Mouse (Mus musculus): ENCODE measurements around the gene Itga10. TPM values are rescaled to one million over a fixed set of nuclear protein-coding genes. Genes with fewer than 3 reads are reported as not detected.
"Not testable (repeated sequence)": the region's sequence is repeated elsewhere in the genome, so short reads cannot be mapped to it uniquely, and the experiment has no call there.

The Itga10 gene
- polyA plus RNA-seq, 1 experiment from 2014 or later, result 1.3 TPM

DNA sequence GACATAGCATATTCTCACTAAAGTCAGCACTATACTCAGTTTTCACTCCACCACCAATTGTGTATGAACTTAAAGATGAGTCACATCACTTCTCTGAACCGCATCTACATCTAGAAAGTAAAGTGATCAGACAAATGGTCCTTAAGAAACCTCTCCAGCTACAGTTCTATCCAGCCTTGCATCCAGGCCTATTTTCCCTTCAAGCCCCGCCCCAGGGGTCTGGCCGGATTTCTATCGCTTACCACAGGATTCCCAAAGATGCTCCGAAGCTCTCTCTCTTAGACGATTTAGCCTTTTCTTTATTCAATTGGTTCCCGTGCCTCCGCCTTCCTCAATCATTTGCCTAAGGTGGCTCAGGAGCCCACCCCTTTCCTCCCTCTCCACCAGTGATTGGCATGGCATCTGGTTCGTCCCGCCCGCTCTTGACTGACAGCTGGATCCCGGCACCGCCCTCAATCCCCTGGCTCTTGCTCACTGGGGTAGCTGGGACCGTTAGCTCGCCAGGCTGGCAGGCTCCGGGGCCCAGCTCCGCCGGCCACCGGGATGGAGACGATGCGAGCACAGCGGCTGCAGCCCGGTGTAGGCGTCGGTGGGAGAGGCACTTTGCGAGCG is 44.6 kb upstream of the Itga10 start, which contains the start of gene Lix1l:
Gene Lix1l (plus strand): TSS at position 511 of the 612 bp plus-strand sequence.
- peaks cover 19% of the 10 kb centered on the region for H3K4me1 ChIP-seq (replicated peaks; ENCODE audit: control insufficient read depth, insufficient read depth, low read length)
- H3K4me2 ChIP-seq (replicated peaks; ENCODE audit: low read depth, low read length), result peak within 1 kb of the TSS; percentile 61
- DNase-seq (ENCODE audit: low spot score), result peak; percentile 94
- peak within 1 kb of the TSS; percentile 97 for H3K27ac ChIP-seq (ENCODE audit: low read depth, low read length)
- H3K9me3 ChIP-seq (ENCODE audit: control insufficient read depth, low read length), result no peaks in the 10 kb centered on the region
- H3K4me3 ChIP-seq (ENCODE audit: low read depth, low read length), result peak within 1 kb of the TSS; percentile 87
- no peaks in the 10 kb centered on the region for H3K36me3 ChIP-seq (ENCODE audit: control insufficient read depth, insufficient read depth, low read length)
- ATAC-seq (ENCODE audit: low FRiP score), result peak; percentile 93
- WGBS, result 2% methylated on average over 25 of the region's 27 CpGs
- peak within 1 kb of the TSS; percentile 78 for H3K9ac ChIP-seq (ENCODE audit: low read depth, low read length)
- H3K27me3 ChIP-seq (ENCODE audit: control insufficient read depth, insufficient read depth, low read length), result peaks cover 14% of the 10 kb centered on the region; the same call in 1 of the 2 replicates

DNA sequence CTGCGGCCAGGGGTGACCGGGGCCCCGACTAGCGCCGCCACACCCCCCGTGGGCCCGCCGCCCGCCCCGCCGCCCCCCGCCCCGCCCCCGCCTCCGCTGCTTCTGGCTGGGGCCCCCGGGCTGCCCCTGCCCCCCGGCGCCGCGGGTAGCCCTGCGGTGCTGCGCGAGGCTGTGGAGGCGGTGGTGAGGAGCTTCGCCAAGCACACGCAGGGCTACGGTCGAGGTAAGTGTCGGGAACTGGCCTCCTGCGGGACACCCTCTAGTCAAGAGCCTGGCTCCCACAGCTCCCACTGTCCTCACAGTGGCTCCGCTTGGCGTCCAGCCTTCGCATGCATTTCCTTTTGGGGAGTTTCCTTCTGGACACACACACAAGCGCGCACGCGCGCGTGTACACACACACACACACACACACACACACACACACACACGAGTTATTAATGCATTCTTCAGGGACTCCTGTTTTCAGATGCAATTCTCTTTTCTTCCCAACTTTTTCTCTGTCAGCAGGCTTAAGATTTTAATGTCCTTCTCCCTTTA is 44.1 kb upstream of the Itga10 start:
- H3K27me3 ChIP-seq (ENCODE audit: control insufficient read depth, insufficient read depth, low read length), result peaks cover 9% of the 10 kb centered on the region; the same call in 1 of the 2 replicates
- DNase-seq (ENCODE audit: low spot score) (peak; percentile 74), ATAC-seq (ENCODE audit: low FRiP score) (peak; percentile 66)
- peak overlapping the region; percentile 61 for H3K4me2 ChIP-seq (replicated peaks; ENCODE audit: low read depth, low read length)
- peaks cover 18% of the 10 kb centered on the region for H3K4me1 ChIP-seq (replicated peaks; ENCODE audit: control insufficient read depth, insufficient read depth, low read length)
- H3K4me3 ChIP-seq (ENCODE audit: low read depth, low read length), result peak overlapping the region; percentile 87
- no peaks in the 10 kb centered on the region for H3K36me3 ChIP-seq (ENCODE audit: control insufficient read depth, insufficient read depth, low read length)
- no peaks in the 10 kb centered on the region for H3K9me3 ChIP-seq (ENCODE audit: control insufficient read depth, low read length)
- H3K27ac ChIP-seq (ENCODE audit: low read depth, low read length), result peak overlapping the region; percentile 97
- H3K9ac ChIP-seq (ENCODE audit: low read depth, low read length), result peak overlapping the region; percentile 78
- WGBS, result under 1% methylated on average over 28 of the region's 40 CpGs

DNA sequence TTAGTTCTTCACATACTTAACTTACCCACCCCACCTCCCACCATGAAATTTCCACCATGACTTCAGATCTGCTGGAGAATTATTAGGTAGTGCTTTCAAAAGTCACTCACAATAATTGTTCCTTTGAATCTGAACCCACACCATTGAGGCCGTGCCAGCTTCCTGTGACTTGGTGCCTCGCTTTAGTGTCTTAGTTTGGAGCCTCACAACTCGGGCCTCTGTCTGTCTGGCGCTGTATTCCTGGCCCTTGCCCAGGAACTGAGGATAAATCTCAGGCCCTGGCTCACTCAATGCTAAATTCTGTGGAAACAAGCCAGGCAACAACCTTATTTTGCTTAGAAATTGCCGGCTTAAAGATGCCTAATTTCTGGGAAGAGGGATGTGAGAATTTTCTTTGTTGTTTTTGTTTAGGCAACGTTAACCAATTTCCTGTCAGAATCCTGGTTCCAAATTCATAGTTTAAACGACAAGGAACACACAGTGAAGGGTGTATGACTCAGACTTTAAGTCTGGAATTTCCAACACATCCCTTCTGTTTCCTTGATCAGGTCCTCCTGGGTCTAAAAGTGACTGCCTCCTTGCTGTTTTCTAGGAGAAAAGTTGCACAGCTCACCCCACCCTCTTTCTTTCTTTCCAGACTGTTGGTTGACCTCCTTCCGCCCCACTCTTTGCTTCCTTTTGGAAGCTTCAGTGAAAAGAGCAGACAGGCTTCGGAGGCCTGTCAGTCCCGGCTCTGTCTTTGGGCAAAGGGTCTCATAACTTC is 43.3 kb upstream of the Itga10 start:
- Histone ChIP-seq H3K9ac (ENCODE audit: low read depth, low read length) (peak overlapping the region; percentile 78), H3K36me3 (ENCODE audit: control insufficient read depth, insufficient read depth, low read length) (no peaks in the 10 kb centered on the region), H3K4me3 (ENCODE audit: low read depth, low read length) (peak overlapping the region; percentile 87), H3K4me2 (replicated peaks; ENCODE audit: low read depth, low read length) (peak overlapping the region; percentile 61), H3K4me1 (replicated peaks; ENCODE audit: control insufficient read depth, insufficient read depth, low read length) (peaks cover 10% of the 10 kb centered on the region), H3K9me3 (ENCODE audit: control insufficient read depth, low read length) (no peaks in the 10 kb centered on the region), H3K27me3 (ENCODE audit: control insufficient read depth, insufficient read depth, low read length) (peaks cover 2% of the 10 kb centered on the region; the same call in 1 of the 2 replicates), H3K27ac (ENCODE audit: low read depth, low read length) (peak overlapping the region; percentile 97)
- peak; percentile 24 for DNase-seq (ENCODE audit: low spot score)
- ATAC-seq (ENCODE audit: low FRiP score), result no peak
- 23% methylated on average over 10 of the region's 10 CpGs for WGBS

DNA sequence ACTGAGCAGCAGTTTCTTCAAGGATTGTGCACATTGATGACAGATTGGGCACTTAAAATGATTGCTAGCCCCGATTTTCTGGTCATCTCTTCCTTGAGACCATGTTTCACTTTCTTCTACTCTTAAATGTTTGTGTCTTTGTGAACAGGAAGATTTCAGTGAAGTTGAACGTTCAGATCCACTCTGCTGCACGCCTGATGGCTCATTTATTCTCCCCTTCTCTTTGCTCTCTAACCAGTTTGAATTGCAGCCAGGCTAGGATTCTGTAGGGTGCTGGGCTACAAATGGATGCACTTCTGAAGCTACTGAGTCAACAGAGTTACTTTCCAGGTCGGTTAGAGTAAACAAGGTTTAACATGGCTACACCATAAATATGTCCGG is 42.7 kb upstream of the Itga10 start:
- WGBS, result 48% methylated on average over 5 of the region's 5 CpGs
- peak overlapping the region; percentile 61 for H3K4me2 ChIP-seq (replicated peaks; ENCODE audit: low read depth, low read length)
- no peaks in the 10 kb centered on the region for H3K36me3 ChIP-seq (ENCODE audit: control insufficient read depth, insufficient read depth, low read length)
- no peak for DNase-seq (ENCODE audit: low spot score)
- H3K4me1 ChIP-seq (replicated peaks; ENCODE audit: control insufficient read depth, insufficient read depth, low read length), result peaks cover 4% of the 10 kb centered on the region
- H3K9ac ChIP-seq (ENCODE audit: low read depth, low read length), result peak overlapping the region; percentile 78
- H3K4me3 ChIP-seq (ENCODE audit: low read depth, low read length), result peak overlapping the region; percentile 87
- peak overlapping the region; percentile 97; the same call in 1 of the 2 replicates for H3K27ac ChIP-seq (ENCODE audit: low read depth, low read length)
- H3K27me3 ChIP-seq (ENCODE audit: control insufficient read depth, insufficient read depth, low read length), result peaks cover 2% of the 10 kb centered on the region; the same call in 1 of the 2 replicates
- H3K9me3 ChIP-seq (ENCODE audit: control insufficient read depth, low read length), result no peaks in the 10 kb centered on the region
- no peak for ATAC-seq (ENCODE audit: low FRiP score)

DNA sequence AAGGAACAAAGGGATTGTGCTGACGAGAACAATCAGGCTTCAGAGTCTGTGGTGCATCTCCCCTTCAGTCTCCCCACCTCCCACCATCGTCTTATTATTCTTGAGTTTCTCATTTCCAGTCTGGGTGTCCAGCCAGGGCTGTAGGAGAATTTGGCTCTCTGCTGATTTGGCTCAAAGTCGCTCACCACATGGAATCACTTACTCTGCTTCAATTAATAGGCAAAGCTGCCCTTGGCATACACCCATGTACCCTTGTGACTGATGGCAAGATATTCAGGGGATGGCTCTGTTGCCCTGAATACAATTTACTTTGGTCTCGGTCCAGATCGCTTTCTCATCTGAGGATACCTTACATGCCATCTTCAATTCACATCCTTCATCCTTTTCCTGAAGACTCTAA is 42.1 kb upstream of the Itga10 start:
- H3K36me3 ChIP-seq (ENCODE audit: control insufficient read depth, insufficient read depth, low read length), result no peaks in the 10 kb centered on the region
- H3K27me3 ChIP-seq (ENCODE audit: control insufficient read depth, insufficient read depth, low read length), result peaks cover 2% of the 10 kb centered on the region; the same call in 1 of the 2 replicates
- ATAC-seq (ENCODE audit: low FRiP score) (no peak), DNase-seq (ENCODE audit: low spot score) (no peak)
- peak overlapping the region; percentile 61 for H3K4me2 ChIP-seq (replicated peaks; ENCODE audit: low read depth, low read length)
- peak overlapping the region; percentile 78; the same call in 1 of the 2 replicates for H3K9ac ChIP-seq (ENCODE audit: low read depth, low read length)
- no peaks in the 10 kb centered on the region for H3K9me3 ChIP-seq (ENCODE audit: control insufficient read depth, low read length)
- H3K4me1 ChIP-seq (replicated peaks; ENCODE audit: control insufficient read depth, insufficient read depth, low read length), result peaks cover 3% of the 10 kb centered on the region
- WGBS, result 52% methylated on average over 5 of the region's 5 CpGs
- peak overlapping the region; percentile 87; the same call in 1 of the 2 replicates for H3K4me3 ChIP-seq (ENCODE audit: low read depth, low read length)
- no peak overlapping the region for H3K27ac ChIP-seq (ENCODE audit: low read depth, low read length)

DNA sequence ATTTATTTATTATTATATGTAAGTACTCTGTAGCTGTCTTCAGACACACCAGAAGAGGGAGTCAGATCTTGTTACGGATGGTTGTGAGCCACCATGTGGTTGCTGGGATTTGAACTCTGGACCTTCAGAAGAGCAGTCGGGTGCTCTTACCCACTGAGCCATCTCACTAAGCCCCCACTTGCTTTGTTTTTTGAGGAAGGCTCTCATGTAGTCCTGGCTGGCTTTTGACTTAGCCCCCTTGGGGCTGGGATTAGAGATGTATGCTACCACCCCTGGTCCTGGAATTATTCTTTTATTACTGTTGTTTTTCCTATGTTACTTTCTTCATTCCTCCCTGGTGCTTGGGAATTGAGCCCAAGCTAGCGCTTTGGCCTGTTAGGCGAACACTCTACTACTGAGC is 39.4 kb upstream of the Itga10 start:
- DNase-seq (ENCODE audit: low spot score); H3K4me1 ChIP-seq (replicated peaks; ENCODE audit: control insufficient read depth, insufficient read depth, low read length); H3K9ac ChIP-seq (ENCODE audit: low read depth, low read length); H3K27me3 ChIP-seq (ENCODE audit: control insufficient read depth, insufficient read depth, low read length); H3K4me3 ChIP-seq (ENCODE audit: low read depth, low read length); H3K36me3 ChIP-seq (ENCODE audit: control insufficient read depth, insufficient read depth, low read length); H3K4me2 ChIP-seq (replicated peaks; ENCODE audit: low read depth, low read length); H3K9me3 ChIP-seq (ENCODE audit: control insufficient read depth, low read length); ATAC-seq (ENCODE audit: low FRiP score); H3K27ac ChIP-seq (ENCODE audit: low read depth, low read length): not testable (repeated sequence)
- 89% methylated on average over 3 of the region's 4 CpGs for WGBS

DNA sequence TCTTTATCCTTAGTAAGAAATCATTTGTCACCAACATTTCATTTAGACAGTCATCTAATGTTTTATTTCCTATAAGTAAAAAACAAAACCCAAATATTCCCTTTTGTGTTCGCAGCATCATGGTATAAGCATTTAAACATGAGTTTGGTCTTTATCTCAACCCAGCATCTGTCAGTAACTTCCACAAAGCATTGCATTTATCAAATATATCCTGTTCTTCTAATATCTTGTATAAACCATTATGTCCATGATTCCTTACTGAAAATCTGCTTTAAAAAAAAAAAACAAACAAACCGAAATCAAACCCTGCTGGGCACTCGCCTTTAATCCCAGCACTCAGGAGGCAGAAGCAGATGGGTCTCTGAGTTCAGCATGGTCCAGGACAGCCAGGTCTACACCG is 38.8 kb upstream of the Itga10 start:
- no peak overlapping the region for H3K27ac ChIP-seq (ENCODE audit: low read depth, low read length)
- no peaks in the 10 kb centered on the region for H3K27me3 ChIP-seq (ENCODE audit: control insufficient read depth, insufficient read depth, low read length)
- WGBS, result 93% methylated on average over 4 of the region's 4 CpGs
- no peaks in the 10 kb centered on the region for H3K9me3 ChIP-seq (ENCODE audit: control insufficient read depth, low read length)
- H3K36me3 ChIP-seq (ENCODE audit: control insufficient read depth, insufficient read depth, low read length), result no peaks in the 10 kb centered on the region
- no peak for DNase-seq (ENCODE audit: low spot score)
- no peaks in the 10 kb centered on the region for H3K4me1 ChIP-seq (replicated peaks; ENCODE audit: control insufficient read depth, insufficient read depth, low read length)
- no peak for ATAC-seq (ENCODE audit: low FRiP score)
- no peak overlapping the region for H3K4me2 ChIP-seq (replicated peaks; ENCODE audit: low read depth, low read length)
- no peak overlapping the region for H3K4me3 ChIP-seq (ENCODE audit: low read depth, low read length)
- no peak overlapping the region for H3K9ac ChIP-seq (ENCODE audit: low read depth, low read length)

DNA sequence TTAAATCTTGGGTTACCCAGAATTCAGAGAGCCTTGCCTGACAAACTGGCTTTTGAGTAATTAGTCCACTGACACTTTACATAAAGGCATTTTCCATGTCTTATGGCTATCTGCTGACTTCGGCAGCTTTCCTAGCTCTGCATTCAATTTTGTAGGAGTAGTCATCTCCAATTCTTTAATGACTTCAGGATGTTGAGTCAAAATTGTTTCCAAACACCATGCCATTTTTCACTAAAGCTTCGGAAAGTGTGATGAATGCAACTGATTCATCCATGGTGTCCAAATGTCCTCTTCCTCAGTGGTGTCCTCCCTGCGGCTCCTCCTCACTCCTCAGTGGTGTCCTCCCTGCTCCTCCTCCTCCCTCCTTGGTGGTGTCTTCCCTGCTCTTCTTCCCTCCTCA is 27.4 kb upstream of the Itga10 start:
- Histone ChIP-seq H3K4me1 (replicated peaks; ENCODE audit: control insufficient read depth, insufficient read depth, low read length) (no peaks in the 10 kb centered on the region), H3K27ac (ENCODE audit: low read depth, low read length) (no peak overlapping the region), H3K9me3 (ENCODE audit: control insufficient read depth, low read length) (no peaks in the 10 kb centered on the region), H3K36me3 (ENCODE audit: control insufficient read depth, insufficient read depth, low read length) (peaks cover 9% of the 10 kb centered on the region; the same call in 1 of the 2 replicates), H3K9ac (ENCODE audit: low read depth, low read length) (no peak overlapping the region), H3K27me3 (ENCODE audit: control insufficient read depth, insufficient read depth, low read length) (no peaks in the 10 kb centered on the region), H3K4me2 (replicated peaks; ENCODE audit: low read depth, low read length) (no peak overlapping the region), H3K4me3 (ENCODE audit: low read depth, low read length) (no peak overlapping the region)
- 95% methylated on average over 3 of the region's 3 CpGs for WGBS
- DNase-seq (ENCODE audit: low spot score), result no peak
- no peak for ATAC-seq (ENCODE audit: low FRiP score)
